Mouse (Mus musculus) MEL (cell line): ENCODE measurements around the gene Stxbp1. TPM values are rescaled to one million over a fixed set of nuclear protein-coding genes. Genes with fewer than 3 reads are reported as not detected.

ENCODE experiments used
- DNase-seq: peaks from one replicate; pipeline ENCODE4 v3.0.0; 2011; ENCODE audit warnings: low read depth, low spot score
- H3K27ac ChIP-seq: 2 replicates; pipeline ENCODE4 v1.5.1; 2012; ENCODE audit warnings: low read depth, mild to moderate bottlenecking, control low read depth, low read length, moderate library complexity; ENCODE audit not compliant: control insufficient read depth
- H3K27me3 ChIP-seq, 2 experiments: fragments of 150-350 bp in 1 of 2; sonication (generic) in 1 of 2; 2 replicates each; pipeline ENCODE4 v1.6.1; 2012; ENCODE audit warnings: low read length in 2 of 2, mild to moderate bottlenecking in 2 of 2, improper control_type of control experiment in 1 of 2, moderate library complexity in 1 of 2; ENCODE audit not compliant: insufficient read depth in 2 of 2, control insufficient read depth in 1 of 2
- H3K36me3 ChIP-seq, 2 experiments: 2 replicates each; pipeline ENCODE4 v1.6.1; 2012 to 2014; ENCODE audit warnings: low read length in 2 of 2, improper control_type of control experiment in 1 of 2, inconsistent platforms in 1 of 2, mild to moderate bottlenecking in 1 of 2; ENCODE audit not compliant: insufficient read depth in 2 of 2, control insufficient read depth in 1 of 2
- H3K4me1 ChIP-seq, 2 experiments: fragments of 150-350 bp in 1 of 2; sonication (generic) in 1 of 2; 2 replicates each; pipeline ENCODE4 v1.6.1; 2012; ENCODE audit warnings: low read length in 2 of 2, improper control_type of control experiment in 1 of 2, mild to moderate bottlenecking in 1 of 2; ENCODE audit not compliant: insufficient read depth in 2 of 2, control insufficient read depth in 1 of 2
- H3K4me3 ChIP-seq, 2 experiments: fragments of 150-350 bp in 1 of 2; sonication (generic) in 1 of 2; 2 replicates each; pipeline ENCODE4 v1.5.1; 2012; ENCODE audit warnings: low read depth in 2 of 2, low read length in 2 of 2, mild to moderate bottlenecking in 2 of 2, moderate library complexity in 2 of 2, control low read depth in 1 of 2, improper control_type of control experiment in 1 of 2; ENCODE audit not compliant: control insufficient read depth in 1 of 2, insufficient read depth in 1 of 2
- H3K79me2 ChIP-seq: 2 replicates; pipeline ENCODE4 v1.6.1; 2012; ENCODE audit warnings: mild to moderate bottlenecking, low read length, moderate library complexity; ENCODE audit not compliant: control insufficient read depth, poor library complexity, insufficient read depth
- H3K9ac ChIP-seq: 2 replicates; pipeline ENCODE4 v1.6.1; 2012; ENCODE audit warnings: low read depth, mild to moderate bottlenecking, control low read depth, low read length, moderate library complexity; ENCODE audit not compliant: control insufficient read depth, poor library complexity, severe bottlenecking
- H3K9me3 ChIP-seq: fragments of 150-350 bp; sonication (generic); replicated peaks from 2 replicates; pipeline ENCODE4 v1.6.1; 2012; ENCODE audit warnings: mild to moderate bottlenecking, low read length, improper control_type of control experiment, moderate library complexity; ENCODE audit not compliant: insufficient read depth
- BHLHE40 ChIP-seq: IDR thresholded peaks from 2 replicates; pipeline ENCODE4 v1.6.1; 2012; ENCODE audit warnings: low read depth, mild to moderate bottlenecking, inconsistent platforms, low read length, improper control_type of control experiment, borderline replicate concordance
- CHD1 ChIP-seq: IDR thresholded peaks from 2 replicates; pipeline ENCODE4 v1.6.1; 2012; ENCODE audit warnings: low read depth, mild to moderate bottlenecking, inconsistent platforms, low read length, improper control_type of control experiment
- CHD2 ChIP-seq: IDR thresholded peaks from 2 replicates; pipeline ENCODE4 v1.6.1; 2011; ENCODE audit warnings: low read length, improper control_type of control experiment
- CTCF ChIP-seq, 3 experiments: IDR thresholded peaks in 2 of 3; conservative IDR thresholded peaks in 1 of 3; 2 replicates each; pipeline ENCODE4 v1.5.1; 2011 to 2012; ENCODE audit warnings: low read length in 3 of 3, low read depth in 2 of 3, mild to moderate bottlenecking in 2 of 3, improper control_type of control experiment in 1 of 3, inconsistent platforms in 1 of 3, mixed read lengths in 1 of 3, moderate library complexity in 1 of 3; ENCODE audit not compliant: control insufficient read depth in 1 of 3, insufficient read depth in 1 of 3, poor library complexity in 1 of 3, severe bottlenecking in 1 of 3
- E2F4 ChIP-seq: IDR thresholded peaks from 2 replicates; pipeline ENCODE4 v1.6.1; 2011; ENCODE audit warnings: low read depth, low read length, improper control_type of control experiment, borderline replicate concordance
- ELF1 ChIP-seq: IDR thresholded peaks from 2 replicates; pipeline ENCODE4 v1.6.1; 2014; ENCODE audit warnings: low read depth, mild to moderate bottlenecking, inconsistent platforms, low read length, improper control_type of control experiment, moderate library complexity
- EP300 ChIP-seq, 2 experiments: IDR thresholded peaks; 2 replicates each; pipeline ENCODE4 v1.6.1; 2011; ENCODE audit warnings: improper control_type of control experiment in 2 of 2, low read length in 2 of 2, low read depth in 1 of 2, mild to moderate bottlenecking in 1 of 2
- MAFK ChIP-seq: IDR thresholded peaks from 2 replicates; pipeline ENCODE4 v1.6.1; 2011; ENCODE audit warnings: low read depth, mild to moderate bottlenecking, low read length, improper control_type of control experiment, borderline replicate concordance
- MAZ ChIP-seq: IDR thresholded peaks from 2 replicates; pipeline ENCODE4 v1.6.1; 2012; ENCODE audit warnings: low read depth, mild to moderate bottlenecking, inconsistent platforms, low read length, improper control_type of control experiment
- MEF2A ChIP-seq: IDR thresholded peaks from 2 replicates; pipeline ENCODE4 v1.6.1; 2014; ENCODE audit warnings: low read depth, mild to moderate bottlenecking, inconsistent platforms, low read length, improper control_type of control experiment; ENCODE audit not compliant: poor library complexity, insufficient replicate concordance, severe bottlenecking; ENCODE audit errors: extremely low read depth
- MXI1 ChIP-seq: IDR thresholded peaks from 2 replicates; pipeline ENCODE4 v1.6.1; 2011; ENCODE audit warnings: mild to moderate bottlenecking, low read depth, low read length, improper control_type of control experiment
- MYB ChIP-seq: IDR thresholded peaks from 2 replicates; pipeline ENCODE4 v1.6.1; 2011; ENCODE audit warnings: mild to moderate bottlenecking, low read depth, low read length, improper control_type of control experiment
- MYC ChIP-seq: IDR thresholded peaks from 2 replicates; pipeline ENCODE4 v1.6.1; 2011; ENCODE audit warnings: low read depth, mild to moderate bottlenecking, low read length, improper control_type of control experiment, moderate library complexity
- NELFE ChIP-seq: IDR thresholded peaks from 2 replicates; pipeline ENCODE4 v1.6.1; 2011; ENCODE audit warnings: low read depth, low read length, improper control_type of control experiment
- NRF1 ChIP-seq: IDR thresholded peaks from 2 replicates; pipeline ENCODE4 v1.6.1; 2014; ENCODE audit warnings: low read depth, mild to moderate bottlenecking, inconsistent platforms, low read length, improper control_type of control experiment, moderate library complexity; ENCODE audit not compliant: poor library complexity, insufficient read depth, severe bottlenecking
- POLR2A ChIP-seq, 2 experiments: IDR thresholded peaks; 2 replicates each; pipeline ENCODE4 v1.6.1; 2011 to 2012; ENCODE audit warnings: low read length in 2 of 2, mild to moderate bottlenecking in 2 of 2, control low read depth in 1 of 2, improper control_type of control experiment in 1 of 2, low read depth in 1 of 2, moderate library complexity in 1 of 2; ENCODE audit not compliant: control insufficient read depth in 1 of 2, insufficient read depth in 1 of 2, poor library complexity in 1 of 2
- RAD21 ChIP-seq: IDR thresholded peaks from 2 replicates; pipeline ENCODE4 v1.6.1; 2011; ENCODE audit warnings: mild to moderate bottlenecking, low read depth, low read length, improper control_type of control experiment
- SIN3A ChIP-seq: IDR thresholded peaks from 2 replicates; pipeline ENCODE4 v1.6.1; 2012; ENCODE audit warnings: low read length, improper control_type of control experiment, inconsistent platforms
- SMC3 ChIP-seq: IDR thresholded peaks from 2 replicates; pipeline ENCODE4 v1.6.1; 2011; ENCODE audit warnings: low read depth, low read length, improper control_type of control experiment
- TAL1 ChIP-seq: IDR thresholded peaks from 2 replicates; pipeline ENCODE4 v1.6.1; 2012; ENCODE audit warnings: mild to moderate bottlenecking, inconsistent platforms, low read length, moderate library complexity, mixed read lengths
- TBP ChIP-seq: IDR thresholded peaks from 2 replicates; pipeline ENCODE4 v1.8.0; 2011; ENCODE audit warnings: low read depth, low read length, improper control_type of control experiment
- TCF12 ChIP-seq: IDR thresholded peaks from 2 replicates; pipeline ENCODE4 v1.6.1; 2014; ENCODE audit warnings: low read depth, mild to moderate bottlenecking, inconsistent platforms, low read length, improper control_type of control experiment, moderate library complexity
- UBTF ChIP-seq: IDR thresholded peaks from 2 replicates; pipeline ENCODE4 v1.6.1; 2012; ENCODE audit warnings: low read depth, mild to moderate bottlenecking, inconsistent platforms, low read length, improper control_type of control experiment, moderate library complexity, borderline replicate concordance; ENCODE audit not compliant: insufficient read depth
- USF1 ChIP-seq: IDR thresholded peaks from 2 replicates; pipeline ENCODE4 v1.6.1; 2014; ENCODE audit warnings: low read depth, mild to moderate bottlenecking, inconsistent platforms, low read length, improper control_type of control experiment, moderate library complexity
- USF2 ChIP-seq, 2 experiments: IDR thresholded peaks; 2 replicates each; pipeline ENCODE4 v1.6.1; 2011 to 2012; ENCODE audit warnings: improper control_type of control experiment in 2 of 2, low read length in 2 of 2, borderline replicate concordance in 1 of 2, inconsistent platforms in 1 of 2, low read depth in 1 of 2, mild to moderate bottlenecking in 1 of 2; ENCODE audit not compliant: insufficient read depth in 1 of 2
- ZKSCAN1 ChIP-seq: IDR thresholded peaks from 2 replicates; pipeline ENCODE4 v1.6.1; 2012; ENCODE audit warnings: low read depth, mild to moderate bottlenecking, inconsistent platforms, low read length, improper control_type of control experiment, moderate library complexity
- polyA plus RNA-seq, 2 experiments: library from polyadenylated mRNA; stranded (reverse) in 1 of 2; unstranded in 1 of 2; fragments of >175 nt in 1 of 2; fragments of >200 nt in 1 of 2; gene quantifications; 2 replicates each; pipeline versions ENCODE4 v1.2.1 to v1.2.4; 2012; ENCODE audit warnings: low replicate concordance in 2 of 2, low read depth in 1 of 2; ENCODE audit not compliant: insufficient read length in 2 of 2, insufficient read depth in 1 of 2, missing spikeins in 1 of 2
- total RNA-seq: library from RNA; depleted of rRNA; stranded (reverse); fragments of 300-350 nt; gene quantifications from 2 replicates; pipeline ENCODE4 v1.2.3, GENCODE M21; 2012

Gene Stxbp1
- total and polyA plus RNA-seq, 3 experiments = 7.1 to 33.2 TPM; not detected in 1

DNA sequence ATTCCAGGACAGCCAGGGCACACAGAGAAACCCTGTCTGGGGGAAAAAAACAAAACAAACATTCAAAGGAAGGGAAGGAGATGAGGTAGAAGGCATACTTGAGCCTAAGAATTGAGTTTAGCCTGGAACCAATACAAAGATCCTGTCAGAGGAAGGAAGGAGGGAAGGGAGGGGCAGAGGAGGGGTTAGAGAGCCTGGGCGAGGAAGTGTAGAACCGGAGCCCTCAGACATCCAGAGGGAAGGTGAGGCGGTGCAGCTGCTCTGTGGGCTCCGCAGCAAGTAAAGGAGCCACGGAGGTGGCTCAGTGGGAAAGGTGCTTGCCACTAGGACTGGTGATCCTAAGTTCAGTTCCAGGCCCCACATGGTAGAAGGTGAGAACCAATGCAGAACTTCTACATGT lies 5.9 kb downstream of the Stxbp1 start:
- no peak overlapping the region for H3K9ac ChIP-seq
- H3K27ac ChIP-seq = no peak overlapping the region
- H3K36me3 ChIP-seq = peaks cover 0 to 7% of the 10 kb centered on the region in 2 experiments; a peak in 3 of 4 replicates
- peaks cover 3% of the 10 kb centered on the region; the same call in 1 of the 2 replicates for H3K79me2 ChIP-seq
- no peaks in the 10 kb centered on the region for H3K9me3 ChIP-seq
- H3K4me3 ChIP-seq = no peak overlapping the region
- no peak for TF ChIP-seq POLR2A (IDR thresholded peaks at IDR 0.05; ENCODE audit: control insufficient read depth in 1 of 2, insufficient read depth in 1 of 2, low read depth in 1 of 2, low read length in 2 of 2, poor library complexity in 1 of 2)
- no peak for TF ChIP-seq ZKSCAN1
- TF ChIP-seq SIN3A = no peak
- TF ChIP-seq USF1 = no peak
- TF ChIP-seq MAZ = no peak
- no peak for TF ChIP-seq MXI1
- TF ChIP-seq CTCF (IDR thresholded peaks at IDR 0.05 in 2 of 3, conservative IDR thresholded peaks at IDR 0.05 in 1 of 3; ENCODE audit: control insufficient read depth in 1 of 3, insufficient read depth in 1 of 3, low read depth in 2 of 3, low read length in 3 of 3, poor library complexity in 1 of 3, severe bottlenecking in 1 of 3) = no peak
- TF ChIP-seq RAD21 = no peak
- no peak for TF ChIP-seq MEF2A
- no peak for TF ChIP-seq E2F4
- TF ChIP-seq UBTF = no peak
- no peak for TF ChIP-seq EP300 (IDR thresholded peaks at IDR 0.05; ENCODE audit: low read depth in 1 of 2, low read length in 2 of 2)
- no peak for TF ChIP-seq USF2 (IDR thresholded peaks at IDR 0.05; ENCODE audit: borderline replicate concordance in 1 of 2, insufficient read depth in 1 of 2, low read depth in 1 of 2, low read length in 2 of 2)
- TF ChIP-seq CHD2 = no peak
- TF ChIP-seq TAL1 = no peak
- peaks cover 3 to 10% of the 10 kb centered on the region in 2 experiments for H3K4me1 ChIP-seq
- no peak for DNase-seq
- H3K27me3 ChIP-seq = no peaks in the 10 kb centered on the region

DNA sequence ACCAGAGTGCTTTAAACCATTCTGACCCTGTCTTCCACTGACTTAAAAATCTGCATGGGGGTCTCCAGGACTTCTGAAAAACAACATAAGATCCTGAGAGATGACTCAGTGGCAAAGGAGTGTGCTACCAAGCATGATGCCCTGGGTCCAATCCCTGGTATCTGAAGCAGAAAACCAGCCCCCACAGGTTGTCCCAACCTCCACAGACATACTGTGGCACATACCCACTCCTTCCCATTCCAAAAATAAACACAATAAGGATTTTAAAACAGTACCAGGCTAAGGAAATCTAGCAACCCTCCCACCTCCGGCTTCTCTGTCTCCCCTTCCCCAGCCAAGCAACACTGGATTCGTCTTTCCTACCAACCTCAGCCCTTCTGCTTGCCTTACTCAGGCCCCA lies 7.8 kb downstream of the Stxbp1 start:
- Histone ChIP-seq H3K4me1 (no peaks in the 10 kb centered on the region), H3K9ac (no peak overlapping the region), H3K9me3 (no peaks in the 10 kb centered on the region), H3K36me3 (no peaks in the 10 kb centered on the region; a peak in 1 of 4 replicates), H3K27me3 (no peaks in the 10 kb centered on the region), H3K27ac (no peak overlapping the region), H3K79me2 (no peaks in the 10 kb centered on the region), H3K4me3 (no peak overlapping the region)
- DNase-seq = no peak
- TF ChIP-seq SIN3A = no peak
- TF ChIP-seq CHD1 = no peak
- TF ChIP-seq MAFK = no peak
- TF ChIP-seq USF1 = no peak
- no peak for TF ChIP-seq ELF1
- no peak for TF ChIP-seq TBP
- TF ChIP-seq MYB = no peak
- no peak for TF ChIP-seq MYC
- TF ChIP-seq CHD2 = no peak
- TF ChIP-seq EP300 (IDR thresholded peaks at IDR 0.05; ENCODE audit: low read depth in 1 of 2, low read length in 2 of 2) = no peak
- TF ChIP-seq BHLHE40 = no peak
- TF ChIP-seq NELFE = no peak
- TF ChIP-seq SMC3 = no peak
- TF ChIP-seq TCF12 = no peak
- no peak for TF ChIP-seq MXI1
- TF ChIP-seq USF2 (IDR thresholded peaks at IDR 0.05; ENCODE audit: borderline replicate concordance in 1 of 2, insufficient read depth in 1 of 2, low read depth in 1 of 2, low read length in 2 of 2) = no peak
- no peak for TF ChIP-seq NRF1
